Mouse (Mus musculus) adrenal gland, postnatal 36 days (tissue): ENCODE measurements around the gene Wnt3a. TPM values are rescaled to one million over a fixed set of nuclear protein-coding genes. Genes with fewer than 3 reads are reported as not detected.
"Not testable (repeated sequence)": the region's sequence is repeated elsewhere in the genome, so short reads cannot be mapped to it uniquely, and the experiment has no call there.

Source experiments
- DNase-seq, 2 experiments: peaks; one replicate each; pipeline ENCODE4 v3.0.0; 2021; ENCODE audit warnings: mixed read lengths in 1 of 2
- total RNA-seq, 2 experiments: library from RNA; stranded (reverse); gene quantifications; 2 replicates each; pipeline ENCODE4 v1.2.3; 2021

Gene Wnt3a
- total RNA-seq, 2 experiments from 2014 or later: not detected

- DNase-seq: peak; percentile 88 to 91
These were observed 17.0 kb upstream of the Wnt3a start for GRCm38 (mm10) chr11:59307422-59308163.

GRCm38 (mm10) chr11:59306461-59307421 lies 16.2 kb upstream of the Wnt3a start, which contains the start of gene Wnt9a:
Gene Wnt9a, plus strand, starts transcription at chr11:59306928.
- peak; percentile 80 to 89 for DNase-seq

- DNase-seq: no peak
These were observed 15.3 kb upstream of the Wnt3a start for GRCm38 (mm10) chr11:59305821-59306215.

- no peak for DNase-seq
These were observed 14.7 kb upstream of the Wnt3a start for GRCm38 (mm10) chr11:59305008-59305820.

GRCm38 (mm10) chr11:59302700-59303569 lies 12.4 kb upstream of the Wnt3a start:
- DNase-seq: peak; percentile 83 to 84

- not testable (repeated sequence) for DNase-seq
These were observed 10.5 kb upstream of the Wnt3a start for GRCm38 (mm10) chr11:59301053-59301452.

- peak; percentile 35 to 62 for DNase-seq
These were observed 9.6 kb upstream of the Wnt3a start for GRCm38 (mm10) chr11:59300185-59300584.

- DNase-seq: peak; percentile 39 to 53
These were observed 7.4 kb upstream of the Wnt3a start for GRCm38 (mm10) chr11:59297941-59298340.

GRCm38 (mm10) chr11:59293616-59294015 lies 3.1 kb upstream of the Wnt3a start:
- DNase-seq: peak; percentile 72 to 79

- no peak for DNase-seq
These were observed 846 bp downstream of the Wnt3a start for GRCm38 (mm10) chr11:59289706-59290105.

- DNase-seq: no peak
These were observed 6.4 kb downstream of the Wnt3a start for GRCm38 (mm10) chr11:59284146-59284545.

- DNase-seq: peak; percentile 25 to 68
These were observed 7.6 kb downstream of the Wnt3a start for GRCm38 (mm10) chr11:59282933-59283332.

- no peak for DNase-seq
These were observed 8.4 kb downstream of the Wnt3a start for GRCm38 (mm10) chr11:59282111-59282510.

- DNase-seq: no peak
These were observed 12.5 kb downstream of the Wnt3a start for GRCm38 (mm10) chr11:59278047-59278446.

- no peak for DNase-seq
These were observed 13.7 kb downstream of the Wnt3a start for GRCm38 (mm10) chr11:59276877-59277276.

- no peak for DNase-seq
These were observed 16.4 kb downstream of the Wnt3a start for GRCm38 (mm10) chr11:59274184-59274583.

- no peak for DNase-seq
These were observed 23.8 kb downstream of the Wnt3a start for GRCm38 (mm10) chr11:59266727-59267126.

- DNase-seq: no peak
These were observed 25.3 kb downstream of the Wnt3a start for GRCm38 (mm10) chr11:59265154-59265813.

- no peak for DNase-seq
These were observed 26.0 kb downstream of the Wnt3a start for GRCm38 (mm10) chr11:59264593-59264992.

- DNase-seq: peak; percentile 71 to 76
These were observed 26.5 kb downstream of the Wnt3a start for GRCm38 (mm10) chr11:59263870-59264563.
